Mouse (Mus musculus): ENCODE data around the gene Olfr111. TPM values are rescaled to one million over a fixed set of nuclear protein-coding genes. Genes with fewer than 3 reads are reported as not detected.

The Olfr111 gene
- polyA plus RNA-seq, 1 experiment: not detected

Other genes starting within 250 kb of the Olfr111 start
- gene Olfr98, start 244.3 kb upstream of the Olfr111 start, polyA plus RNA-seq (2012; ENCODE audit: insufficient read depth, insufficient read length, missing spikeins): not detected in 2 replicates
- 2.2 and 4.9 TPM in 2 replicates for gene H2-M3, start 237.8 kb upstream of the Olfr111 start, polyA plus RNA-seq (2012; ENCODE audit: insufficient read depth, insufficient read length, missing spikeins)
- gene Olfr99, start 224.6 kb upstream of the Olfr111 start, polyA plus RNA-seq (2012; ENCODE audit: insufficient read depth, insufficient read length, missing spikeins): not detected in 2 replicates
- gene Olfr101, start 203.7 kb upstream of the Olfr111 start, polyA plus RNA-seq (2012; ENCODE audit: insufficient read depth, insufficient read length, missing spikeins): not detected in 2 replicates
- gene Olfr102, start 191.0 kb upstream of the Olfr111 start, polyA plus RNA-seq (2012; ENCODE audit: insufficient read depth, insufficient read length, missing spikeins): not detected in 2 replicates
- not detected in 2 replicates for gene Olfr103, start 168.3 kb upstream of the Olfr111 start, polyA plus RNA-seq (2012; ENCODE audit: insufficient read depth, insufficient read length, missing spikeins)
- gene Olfr104-ps, start 148.4 kb upstream of the Olfr111 start, polyA plus RNA-seq (2012; ENCODE audit: insufficient read depth, insufficient read length, missing spikeins): not detected in 2 replicates
- not detected in 2 replicates for gene Olfr105-ps, start 129.0 kb upstream of the Olfr111 start, polyA plus RNA-seq (2012; ENCODE audit: insufficient read depth, insufficient read length, missing spikeins)
- not detected in 2 replicates for gene Olfr106-ps, start 117.6 kb upstream of the Olfr111 start, polyA plus RNA-seq (2012; ENCODE audit: insufficient read depth, insufficient read length, missing spikeins)
- not detected in 2 replicates for gene Olfr107, start 108.8 kb upstream of the Olfr111 start, polyA plus RNA-seq (2012; ENCODE audit: insufficient read depth, insufficient read length, missing spikeins)
- not detected in 2 replicates for gene Olfr108, start 62.5 kb upstream of the Olfr111 start, polyA plus RNA-seq (2012; ENCODE audit: insufficient read depth, insufficient read length, missing spikeins)
- not detected in 2 replicates for gene Olfr109, start 49.1 kb upstream of the Olfr111 start, polyA plus RNA-seq (2012; ENCODE audit: insufficient read depth, insufficient read length, missing spikeins)
- gene H2-M2, start 24.5 kb upstream of the Olfr111 start, polyA plus RNA-seq (2012; ENCODE audit: insufficient read depth, insufficient read length, missing spikeins): not detected in 2 replicates
- gene Olfr110, start 15.6 kb upstream of the Olfr111 start, polyA plus RNA-seq (2012; ENCODE audit: insufficient read depth, insufficient read length, missing spikeins): not detected in 2 replicates
- not detected in 2 replicates for gene Olfr112, start 61.4 kb downstream of the Olfr111 start, polyA plus RNA-seq (2012; ENCODE audit: insufficient read depth, insufficient read length, missing spikeins)
- not detected in 2 replicates for gene Olfr113, start 69.6 kb downstream of the Olfr111 start, polyA plus RNA-seq (2012; ENCODE audit: insufficient read depth, insufficient read length, missing spikeins)
- gene Olfr114, start 84.7 kb downstream of the Olfr111 start, polyA plus RNA-seq (2012; ENCODE audit: insufficient read depth, insufficient read length, missing spikeins): not detected in 2 replicates
- not detected in 2 replicates for gene Olfr115, start 119.1 kb downstream of the Olfr111 start, polyA plus RNA-seq (2012; ENCODE audit: insufficient read depth, insufficient read length, missing spikeins)
- not detected in 2 replicates for gene Olfr116, start 119.2 kb downstream of the Olfr111 start, polyA plus RNA-seq (2012; ENCODE audit: insufficient read depth, insufficient read length, missing spikeins)
- gene Olfr117, start 155.8 kb downstream of the Olfr111 start, polyA plus RNA-seq (2012; ENCODE audit: insufficient read depth, insufficient read length, missing spikeins): not detected in 2 replicates
- gene Olfr118, start 159.0 kb downstream of the Olfr111 start, polyA plus RNA-seq (2012; ENCODE audit: insufficient read depth, insufficient read length, missing spikeins): not detected in 2 replicates
- not detected in 2 replicates for gene Olfr119, start 188.5 kb downstream of the Olfr111 start, polyA plus RNA-seq (2012; ENCODE audit: insufficient read depth, insufficient read length, missing spikeins)
- gene Olfr120, start 213.8 kb downstream of the Olfr111 start, polyA plus RNA-seq (2012; ENCODE audit: insufficient read depth, insufficient read length, missing spikeins): not detected in 2 replicates
- not detected in 2 replicates for gene Olfr121, start 240.8 kb downstream of the Olfr111 start, polyA plus RNA-seq (2012; ENCODE audit: insufficient read depth, insufficient read length, missing spikeins)